Mouse (Mus musculus): ENCODE results near the gene Mboat7.

DNA sequence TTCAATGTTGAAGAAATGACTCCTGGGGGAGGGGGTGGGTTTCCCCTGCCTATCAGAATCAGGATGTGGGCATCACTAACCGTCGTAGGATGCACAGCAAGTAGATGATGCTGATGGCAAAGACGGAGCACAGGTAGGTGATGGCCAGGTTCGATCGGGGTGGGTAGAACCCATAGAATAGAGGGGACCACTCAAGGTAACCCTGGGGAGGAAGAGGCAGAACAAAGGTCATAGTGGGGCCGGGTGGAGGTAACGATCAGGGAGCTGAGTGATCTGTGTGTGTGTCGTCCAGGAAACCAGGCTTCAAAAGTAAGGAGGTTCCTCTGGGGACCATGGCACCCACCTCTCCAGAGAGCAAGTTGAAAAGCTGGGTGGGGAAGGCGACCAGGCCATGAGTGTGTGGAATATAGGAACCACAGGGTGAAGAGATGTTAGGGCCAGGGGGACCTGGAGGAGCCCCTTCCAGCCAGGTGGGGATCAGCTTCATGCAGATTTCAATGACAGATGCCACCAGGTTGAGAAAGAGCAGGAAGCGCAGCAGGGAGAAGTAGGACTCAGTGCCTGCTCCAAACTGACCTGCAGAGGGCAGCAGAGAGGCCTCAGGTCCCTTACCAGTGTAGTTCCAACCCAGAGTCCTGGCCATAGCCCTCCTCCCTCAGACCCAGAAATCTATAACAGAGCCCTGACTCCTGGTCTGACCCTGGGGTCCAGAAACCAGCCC, 18.7 kb downstream of the Mboat7 start:
- TF ChIP-seq CTCF (conservative IDR thresholded peaks at IDR 0.05 in 1 of 2, IDR thresholded peaks at IDR 0.05 in 1 of 2; ENCODE audit: low read depth in 2 of 2, low read length in 2 of 2) (peak; percentile 88 to 96), KAT2A (IDR thresholded peaks at IDR 0.05; ENCODE audit: insufficient replicate concordance, low read length) (no peak), USF1 (IDR thresholded peaks at IDR 0.05; ENCODE audit: low read depth, low read length) (no peak), MAZ (IDR thresholded peaks at IDR 0.05; ENCODE audit: low read depth, low read length) (no peak), EP300 (IDR thresholded peaks at IDR 0.05; ENCODE audit: low read length) (no peak), HCFC1 (IDR thresholded peaks at IDR 0.05; ENCODE audit: low read depth, low read length) (no peak), E2F4 (IDR thresholded peaks at IDR 0.05; ENCODE audit: insufficient replicate concordance, low read depth, low read length) (no peak), NELFE (IDR thresholded peaks at IDR 0.05; ENCODE audit: low read depth, low read length) (no peak; the same call in 1 of the 2 replicates), SIN3A (IDR thresholded peaks at IDR 0.05; ENCODE audit: low read length) (no peak)
